Mouse (Mus musculus): ENCODE measurements at regions not wholly inside any gene's neighbourhood (a gene's known extent, or its start where the extent isn't known, plus 50 kb on each side); places are given as distances from the start of the nearest gene placed in this dataset.

DNA sequence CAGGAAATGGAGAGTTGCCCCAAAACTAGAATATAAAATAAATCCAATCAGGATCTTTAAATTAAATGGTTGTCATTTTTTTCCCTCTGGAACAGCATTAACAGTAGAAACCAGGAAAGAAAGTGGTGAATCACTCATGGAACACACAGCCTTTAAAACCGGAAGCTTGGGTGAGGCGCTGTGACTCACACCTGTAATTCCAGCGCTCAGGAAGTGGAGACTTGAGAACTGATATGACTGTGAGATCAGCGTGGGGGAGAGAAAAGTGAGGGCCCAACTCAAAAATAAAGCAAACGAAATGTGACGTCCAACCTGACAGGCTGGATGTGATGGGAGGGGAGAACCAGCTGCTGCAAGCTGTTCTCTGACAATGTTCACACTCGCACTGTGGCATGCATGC, 86.9 kb upstream of the Jarid2 start:
- Histone ChIP-seq H3K36me3 (ENCODE audit: control insufficient read depth, insufficient read depth) (no peaks in the 10 kb centered on the region), H3K27me3 (ENCODE audit: control insufficient read depth, insufficient read depth, insufficient read length) (no peaks in the 10 kb centered on the region), H3K79me2 (ENCODE audit: control insufficient read depth, insufficient read depth) (no peaks in the 10 kb centered on the region), H3ac (ENCODE audit: control insufficient read depth, insufficient read length, low read depth) (peak overlapping the region; percentile 15), H3K4me3 (ENCODE audit: insufficient read depth, poor library complexity, severe bottlenecking) (no peak overlapping the region), H3K79me3 (ENCODE audit: low read depth) (no peaks in the 10 kb centered on the region)
- TF ChIP-seq FOSL1 (IDR thresholded peaks at IDR 0.05; ENCODE audit: insufficient read depth, low read length, poor library complexity, severe bottlenecking) (peak; percentile 31), USF1 (IDR thresholded peaks at IDR 0.05; ENCODE audit: low read depth) (no peak), MYOD1 (IDR thresholded peaks at IDR 0.05; ENCODE audit: control insufficient read depth, insufficient read length, low read depth) (no peak), CTCF (IDR thresholded peaks at IDR 0.05; ENCODE audit: control insufficient read depth, insufficient read depth, insufficient read length) (no peak), CEBPB (IDR thresholded peaks at IDR 0.05; ENCODE audit: low read depth) (no peak)

DNA sequence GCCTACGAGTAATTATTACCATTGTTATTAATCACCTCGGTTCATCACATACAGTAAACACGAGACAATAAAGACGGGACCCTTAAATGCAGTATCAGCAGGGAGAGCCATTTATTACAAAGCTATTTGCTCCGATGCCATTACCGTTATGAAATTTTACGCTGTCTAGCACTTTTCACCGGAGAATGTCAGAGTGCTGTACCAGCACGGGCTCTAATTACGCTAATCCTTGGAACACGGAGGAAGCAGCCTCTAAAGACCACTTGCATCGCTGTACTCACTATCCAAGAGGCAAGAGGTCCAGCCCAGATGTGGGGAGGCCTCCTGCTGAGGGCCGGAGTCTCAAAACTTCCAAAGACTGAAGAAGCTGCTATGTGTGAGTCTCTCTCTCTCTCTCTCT, 79.2 kb upstream of the Jarid2 start:
- Histone ChIP-seq H3K79me2 (ENCODE audit: control insufficient read depth, insufficient read depth) (no peaks in the 10 kb centered on the region), H3K36me3 (ENCODE audit: control insufficient read depth, insufficient read depth) (no peaks in the 10 kb centered on the region), H3K27me3 (ENCODE audit: control insufficient read depth, insufficient read depth, insufficient read length) (no peaks in the 10 kb centered on the region), H3ac (ENCODE audit: control insufficient read depth, insufficient read length, low read depth) (no peak overlapping the region), H3K79me3 (ENCODE audit: low read depth) (no peaks in the 10 kb centered on the region), H3K4me3 (ENCODE audit: insufficient read depth, poor library complexity, severe bottlenecking) (no peak overlapping the region)
- TF ChIP-seq FOSL1 (IDR thresholded peaks at IDR 0.05; ENCODE audit: insufficient read depth, low read length, poor library complexity, severe bottlenecking) = no peak
- no peak for TF ChIP-seq CEBPB (IDR thresholded peaks at IDR 0.05; ENCODE audit: low read depth)
- no peak for TF ChIP-seq MAX (IDR thresholded peaks at IDR 0.05)

DNA sequence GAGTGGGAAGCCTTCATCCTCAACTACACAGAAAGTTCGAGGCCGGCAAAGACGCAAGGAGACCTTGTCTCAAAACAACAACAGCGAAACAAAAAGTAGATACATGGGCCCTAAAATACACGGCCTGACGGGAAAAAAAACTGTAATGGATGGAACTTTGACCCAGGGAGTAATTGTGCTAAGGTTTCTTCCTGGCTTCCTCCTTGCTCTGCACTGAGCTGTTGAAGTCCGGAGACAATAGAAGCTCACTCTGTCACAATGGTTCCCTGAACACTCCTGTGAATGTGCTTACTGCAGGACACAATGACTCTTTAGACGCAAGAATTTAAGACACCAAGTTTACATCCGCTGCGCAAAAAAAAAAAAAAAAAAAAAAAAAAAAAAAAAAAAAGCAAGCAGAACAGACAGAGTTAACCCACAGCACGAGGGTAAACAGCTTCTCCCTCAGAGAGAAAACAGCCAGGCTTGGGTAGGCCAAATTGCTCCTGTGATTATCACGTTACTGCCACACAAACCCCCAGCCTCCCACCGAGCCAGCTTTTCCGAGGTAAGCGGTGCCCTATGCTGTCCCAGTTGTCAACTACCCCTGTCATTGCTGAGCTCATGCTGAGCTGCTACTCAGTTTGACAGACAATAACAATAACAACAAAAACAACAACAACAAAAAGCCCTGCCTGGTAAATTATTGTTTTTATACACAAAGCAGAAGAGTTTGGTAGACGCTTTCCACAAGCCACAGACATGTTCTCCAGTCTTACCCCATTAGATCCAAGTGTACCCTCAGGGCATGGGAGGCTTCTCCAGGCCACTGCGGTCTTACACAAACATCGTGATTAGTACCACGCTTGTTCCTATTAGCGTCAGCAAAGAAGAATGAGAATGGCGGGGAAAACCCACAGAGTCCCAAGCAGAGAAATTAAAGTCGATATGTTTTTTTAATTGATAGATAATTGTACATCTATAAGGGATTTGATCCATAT, 77.7 kb upstream of the Jarid2 start:
- Histone ChIP-seq H3K79me3 (ENCODE audit: low read depth) (no peaks in the 10 kb centered on the region), H3ac (ENCODE audit: control insufficient read depth, insufficient read length, low read depth) (no peak overlapping the region), H3K79me2 (ENCODE audit: control insufficient read depth, insufficient read depth) (no peaks in the 10 kb centered on the region), H3K4me3 (ENCODE audit: insufficient read depth, poor library complexity, severe bottlenecking) (no peak overlapping the region), H3K27me3 (ENCODE audit: control insufficient read depth, insufficient read depth, insufficient read length) (no peaks in the 10 kb centered on the region), H3K36me3 (ENCODE audit: control insufficient read depth, insufficient read depth) (no peaks in the 10 kb centered on the region)
- TF ChIP-seq MAX (IDR thresholded peaks at IDR 0.05) (no peak), USF1 (IDR thresholded peaks at IDR 0.05; ENCODE audit: low read depth) (no peak), FOSL1 (IDR thresholded peaks at IDR 0.05; ENCODE audit: insufficient read depth, low read length, poor library complexity, severe bottlenecking) (no peak), MYOD1 (IDR thresholded peaks at IDR 0.05; ENCODE audit: control insufficient read depth, insufficient read length, low read depth) (no peak), MYOG (IDR thresholded peaks at IDR 0.05; ENCODE audit: control insufficient read depth, extremely low read depth, insufficient read length) (no peak), CEBPB (IDR thresholded peaks at IDR 0.05; ENCODE audit: low read depth) (no peak), CTCF (IDR thresholded peaks at IDR 0.05; ENCODE audit: control insufficient read depth, insufficient read depth, insufficient read length) (no peak)

GRCm38 (mm10) chr13:44657905-44658414, 71.3 kb upstream of the Jarid2 start:
- H3K27me3 ChIP-seq (ENCODE audit: control insufficient read depth, insufficient read depth, insufficient read length) = no peaks in the 10 kb centered on the region
- no peak overlapping the region for H3K4me3 ChIP-seq (ENCODE audit: insufficient read depth, poor library complexity, severe bottlenecking)
- no peak overlapping the region for H3ac ChIP-seq (ENCODE audit: control insufficient read depth, insufficient read length, low read depth)
- TF ChIP-seq MYOD1 (IDR thresholded peaks at IDR 0.05; ENCODE audit: control insufficient read depth, insufficient read length, low read depth) = no peak
- TF ChIP-seq FOSL1 (IDR thresholded peaks at IDR 0.05; ENCODE audit: insufficient read depth, low read length, poor library complexity, severe bottlenecking) = no peak
- TF ChIP-seq MAX (IDR thresholded peaks at IDR 0.05) = no peak
- H3K79me2 ChIP-seq (ENCODE audit: control insufficient read depth, insufficient read depth) = no peaks in the 10 kb centered on the region
- no peaks in the 10 kb centered on the region for H3K79me3 ChIP-seq (ENCODE audit: low read depth)
- no peaks in the 10 kb centered on the region for H3K36me3 ChIP-seq (ENCODE audit: control insufficient read depth, insufficient read depth)

DNA sequence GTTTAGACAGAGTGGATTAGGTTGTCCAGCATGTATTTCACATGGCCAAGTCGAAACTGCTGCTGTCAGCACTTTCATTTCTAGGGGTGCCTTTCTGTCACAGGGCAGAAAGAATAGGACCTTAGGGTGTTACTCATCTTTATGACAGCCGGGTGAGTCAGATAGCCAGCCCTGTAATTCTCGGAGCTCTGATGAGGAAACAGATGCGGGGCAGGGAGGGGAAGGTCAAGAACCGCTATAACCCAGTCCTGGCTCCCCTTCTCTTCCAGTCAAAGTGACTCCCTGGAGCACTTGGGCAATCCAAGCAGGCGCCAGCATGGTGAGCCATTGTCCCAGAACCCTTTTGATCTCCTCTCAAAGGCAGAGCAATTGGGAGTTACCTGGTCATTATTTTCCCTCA, 69.4 kb upstream of the Jarid2 start:
- TF ChIP-seq FOSL1 (IDR thresholded peaks at IDR 0.05; ENCODE audit: insufficient read depth, low read length, poor library complexity, severe bottlenecking) = peak; percentile 74
- no peak for TF ChIP-seq CTCF (IDR thresholded peaks at IDR 0.05; ENCODE audit: control insufficient read depth, insufficient read depth, insufficient read length)
- TF ChIP-seq MYOD1 (IDR thresholded peaks at IDR 0.05; ENCODE audit: control insufficient read depth, insufficient read length, low read depth) = peak; percentile 9
- TF ChIP-seq USF1 (IDR thresholded peaks at IDR 0.05; ENCODE audit: low read depth) = no peak
- no peak for TF ChIP-seq MYOG (IDR thresholded peaks at IDR 0.05; ENCODE audit: control insufficient read depth, extremely low read depth, insufficient read length)
- peak; percentile 55 for TF ChIP-seq CEBPB (IDR thresholded peaks at IDR 0.05; ENCODE audit: low read depth)
- TF ChIP-seq MAX (IDR thresholded peaks at IDR 0.05) = no peak
- Histone ChIP-seq H3K4me3 (ENCODE audit: insufficient read depth, poor library complexity, severe bottlenecking) (no peak overlapping the region), H3K79me3 (ENCODE audit: low read depth) (no peaks in the 10 kb centered on the region), H3ac (ENCODE audit: control insufficient read depth, insufficient read length, low read depth) (no peak overlapping the region), H3K27me3 (ENCODE audit: control insufficient read depth, insufficient read depth, insufficient read length) (no peaks in the 10 kb centered on the region), H3K79me2 (ENCODE audit: control insufficient read depth, insufficient read depth) (no peaks in the 10 kb centered on the region), H3K36me3 (ENCODE audit: control insufficient read depth, insufficient read depth) (no peaks in the 10 kb centered on the region)

DNA sequence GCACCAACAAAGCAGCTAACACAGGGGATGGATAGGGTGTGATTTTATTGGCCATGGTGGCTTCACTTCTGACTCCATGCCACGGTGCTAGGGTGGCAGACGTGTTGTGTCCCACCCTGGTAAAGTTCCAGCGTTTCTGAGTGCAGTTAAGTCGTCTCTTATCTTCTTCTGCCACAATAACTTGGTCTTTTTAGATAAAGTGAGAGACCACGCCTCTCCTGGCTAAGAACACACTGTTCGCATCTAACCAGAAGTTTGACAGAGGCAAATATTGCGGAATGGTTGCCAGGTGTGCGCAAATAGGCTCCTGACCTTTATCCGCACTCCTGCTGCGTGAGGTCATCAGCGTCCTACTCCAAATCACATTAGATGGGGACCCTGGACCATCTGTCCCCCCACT, 66.2 kb upstream of the Jarid2 start:
- Histone ChIP-seq H3K27me3 (ENCODE audit: control insufficient read depth, insufficient read depth, insufficient read length) (no peaks in the 10 kb centered on the region), H3K79me3 (ENCODE audit: low read depth) (no peaks in the 10 kb centered on the region), H3ac (ENCODE audit: control insufficient read depth, insufficient read length, low read depth) (no peak overlapping the region), H3K36me3 (ENCODE audit: control insufficient read depth, insufficient read depth) (no peaks in the 10 kb centered on the region), H3K79me2 (ENCODE audit: control insufficient read depth, insufficient read depth) (no peaks in the 10 kb centered on the region), H3K4me3 (ENCODE audit: insufficient read depth, poor library complexity, severe bottlenecking) (no peak overlapping the region)
- TF ChIP-seq MAX (IDR thresholded peaks at IDR 0.05) = no peak

Data from C2C12 (cell line).